In genomic region chr14:62331457-62331856, GRCm38 (mm10) we compare ENCODE assay signal across 8 mouse cellular contexts. TPM values are rescaled to one million over a fixed set of nuclear protein-coding genes. Genes with fewer than 3 reads are reported as not detected.
DNase-seq lines count a peak whose midpoint lies in the region; ATAC-seq and TF ChIP-seq lines count a peak whose summit lies in the region.

No protein-coding gene starts in this region.

- no peak overlapping the region for H3K27ac ChIP-seq in lung, postnatal 0 days (ENCODE audit: low read length)
- H3K27ac ChIP-seq in embryonic fibroblast, embryonic 13.5 days (ENCODE audit: insufficient read depth, low read length), result no peak overlapping the region
- no peak overlapping the region for H3K27ac ChIP-seq in limb, embryonic 13.5 days
- no peak overlapping the region for H3K27ac ChIP-seq in small intestine, adult 2 months (ENCODE audit: insufficient read depth, low read depth, low read length)

- H3K36me3 ChIP-seq in lung, postnatal 0 days (ENCODE audit: insufficient read depth, low read length), result no peaks in the 10 kb centered on the region
- H3K36me3 ChIP-seq in limb, embryonic 13.5 days, result no peaks in the 10 kb centered on the region
- H3K36me3 ChIP-seq in small intestine, adult 2 months (ENCODE audit: control insufficient read depth, insufficient read depth, low read length), result no peaks in the 10 kb centered on the region

- no peaks in the 10 kb centered on the region; the same call in 1 of the 2 replicates for H3K4me1 ChIP-seq in lung, postnatal 0 days (ENCODE audit: insufficient read depth, low read depth, low read length)
- H3K4me1 ChIP-seq in lung, adult 2 months (ENCODE audit: control insufficient read depth, insufficient read depth, low read length), result no peaks in the 10 kb centered on the region; the same call in 1 of the 2 replicates
- H3K4me1 ChIP-seq in embryonic fibroblast, embryonic 13.5 days (ENCODE audit: control insufficient read depth, insufficient read depth, low read length), result peaks cover 6% of the 10 kb centered on the region; the same call in 1 of the 2 replicates
- H3K4me1 ChIP-seq in limb, embryonic 13.5 days, result peaks cover 27% of the 10 kb centered on the region
- H3K4me1 ChIP-seq in small intestine, adult 2 months (ENCODE audit: control insufficient read depth, insufficient read depth, insufficient read length, low read length), result no peaks in the 10 kb centered on the region; the same call in 1 of the 2 replicates

- peak overlapping the region; percentile 73 for H3K4me3 ChIP-seq in lung, postnatal 0 days (ENCODE audit: low read depth, low read length)
- no peak overlapping the region for H3K4me3 ChIP-seq in lung, adult 2 months (replicated peaks; ENCODE audit: extremely low read depth, low read depth, low read length)
- H3K4me3 ChIP-seq in embryonic fibroblast, embryonic 13.5 days (ENCODE audit: insufficient read depth, low read length), result peak overlapping the region; percentile 76
- peak overlapping the region; percentile 68 for H3K4me3 ChIP-seq in limb, embryonic 13.5 days
- peak overlapping the region; percentile 100 for H3K4me3 ChIP-seq in small intestine, adult 2 months (ENCODE audit: low read depth, low read length)

- TF ChIP-seq EP300 in lung, postnatal 0 days (IDR thresholded peaks at IDR 0.05), result no peak

- no peak for DNase-seq in lung, postnatal 0 days (ENCODE audit: low spot score)
- DNase-seq in lung, adult 2 months, result no peak
- DNase-seq in adrenal gland, adult 8-10 months, result no peak
- no peak for DNase-seq in left cerebral cortex, adult 9 months (ENCODE audit: low spot score in 2 of 2)
- no peak for DNase-seq in kidney, postnatal 14 days

- peak overlapping the region; percentile 66 for H3K4me2 ChIP-seq in lung, postnatal 0 days (replicated peaks; ENCODE audit: low read depth, low read length)
- H3K4me2 ChIP-seq in limb, embryonic 13.5 days (replicated peaks), result peak overlapping the region; percentile 81

- TF ChIP-seq CTCF in lung, postnatal 0 days (IDR thresholded peaks at IDR 0.05), result no peak
- TF ChIP-seq CTCF in lung, adult 2 months (IDR thresholded peaks at IDR 0.05; ENCODE audit: insufficient read depth, low read length), result no peak
- no peak for TF ChIP-seq CTCF in embryonic fibroblast, embryonic 13.5 days (IDR thresholded peaks at IDR 0.05; ENCODE audit: borderline replicate concordance, insufficient read depth, low read length)
- no peak for TF ChIP-seq CTCF in small intestine, adult 2 months (IDR thresholded peaks at IDR 0.05; ENCODE audit: extremely low read depth, insufficient read length, insufficient replicate concordance, low read depth, low read length)

- H3K27me3 ChIP-seq in lung, postnatal 0 days (replicated peaks; ENCODE audit: insufficient read depth, low read length), result no peaks in the 10 kb centered on the region
- H3K27me3 ChIP-seq in limb, embryonic 13.5 days, result no peaks in the 10 kb centered on the region
- H3K27me3 ChIP-seq in small intestine, adult 2 months (ENCODE audit: control insufficient read depth, insufficient read depth, low read length), result no peaks in the 10 kb centered on the region

- 19% methylated on average over 6 of the region's 6 CpGs for WGBS in lung, postnatal 0 days
- WGBS in lung, adult 2 months, result 17% methylated on average over 6 of the region's 6 CpGs
- 20% methylated on average over 6 of the region's 6 CpGs for WGBS in limb, embryonic 13.5 days
- WGBS in small intestine, adult 2 months, result 11% methylated on average over 6 of the region's 6 CpGs

- TF ChIP-seq POLR2A in lung, adult 2 months (IDR thresholded peaks at IDR 0.05; ENCODE audit: borderline replicate concordance, extremely low read depth, low read depth, low read length), result no peak
- no peak for TF ChIP-seq POLR2A in embryonic fibroblast, embryonic 13.5 days (IDR thresholded peaks at IDR 0.05; ENCODE audit: low read depth, low read length)
- no peak for TF ChIP-seq POLR2A in small intestine, adult 2 months (IDR thresholded peaks at IDR 0.05; ENCODE audit: low read depth, low read length)

- no peaks in the 10 kb centered on the region for H3K9me3 ChIP-seq in lung, postnatal 0 days (ENCODE audit: low read length)
- H3K9me3 ChIP-seq in limb, embryonic 13.5 days, result no peaks in the 10 kb centered on the region

- ATAC-seq in lung, postnatal 0 days, result no peak
- ATAC-seq in limb, embryonic 13.5 days (ENCODE audit: low FRiP score, low read depth), result no peak

- H3K9ac ChIP-seq in lung, postnatal 0 days (replicated peaks; ENCODE audit: low read depth), result 0 out of 2 replicates have a peak overlapping the region, but pooled peaks have one; percentile 16
- H3K9ac ChIP-seq in limb, embryonic 13.5 days, result peak overlapping the region; percentile 76; the same call in 1 of the 2 replicates

RNA-seq across cellular contexts. Expression of gene Dleu7, which starts 38.6 kb away (rescaled TPM):
- polyA plus RNA-seq in lung, postnatal 0 days (2015; fragmentation: Nextera tagmentation; extraction: Ambion mirVana), result 0.27 and 0.38 TPM in 2 replicates
- polyA plus RNA-seq in lung, adult 2 months (2012; rRNA removed), result not detected in 2 replicates
- polyA plus RNA-seq in embryonic fibroblast, embryonic 13.5 days (2011; ENCODE audit: insufficient read length, low read depth, missing spikeins), result not detected in 2 replicates
- polyA plus RNA-seq in limb, embryonic 13.5 days (2015; fragmentation: Nextera tagmentation; extraction: Ambion mirVana), result 1.6 TPM in 2 replicates
- polyA plus RNA-seq in small intestine, adult 2 months (2012; rRNA removed), result 0.39 and 0.41 TPM in 2 replicates
- under 1 TPM in 1 of 4 experiments, not detected in 3; 0.37 TPM for total RNA-seq in adrenal gland, adult 8-10 months (2022)

RNA-seq across cellular contexts. Expression of gene Rnaseh2b, which starts 39.1 kb away (rescaled TPM):
- 27.5 and 27.8 TPM in 2 replicates for polyA plus RNA-seq in lung, postnatal 0 days (2015; fragmentation: Nextera tagmentation; extraction: Ambion mirVana)
- 2.0 and 2.6 TPM in 2 replicates for polyA plus RNA-seq in lung, adult 2 months (2012; rRNA removed)
- 21.5 and 35.2 TPM in 2 replicates for polyA plus RNA-seq in embryonic fibroblast, embryonic 13.5 days (2011; ENCODE audit: insufficient read length, low read depth, missing spikeins)
- polyA plus RNA-seq in limb, embryonic 13.5 days (2015; fragmentation: Nextera tagmentation; extraction: Ambion mirVana), result 56.9 and 57.3 TPM in 2 replicates
- polyA plus RNA-seq in small intestine, adult 2 months (2012; rRNA removed), result 0.48 and 0.65 TPM in 2 replicates
- 10 to 100 TPM; 16.6 to 17.8 (median 17.4) TPM for total RNA-seq in adrenal gland, adult 8-10 months (2022)
